Mouse (Mus musculus): ENCODE data around the gene Ahnak2.

DNA sequence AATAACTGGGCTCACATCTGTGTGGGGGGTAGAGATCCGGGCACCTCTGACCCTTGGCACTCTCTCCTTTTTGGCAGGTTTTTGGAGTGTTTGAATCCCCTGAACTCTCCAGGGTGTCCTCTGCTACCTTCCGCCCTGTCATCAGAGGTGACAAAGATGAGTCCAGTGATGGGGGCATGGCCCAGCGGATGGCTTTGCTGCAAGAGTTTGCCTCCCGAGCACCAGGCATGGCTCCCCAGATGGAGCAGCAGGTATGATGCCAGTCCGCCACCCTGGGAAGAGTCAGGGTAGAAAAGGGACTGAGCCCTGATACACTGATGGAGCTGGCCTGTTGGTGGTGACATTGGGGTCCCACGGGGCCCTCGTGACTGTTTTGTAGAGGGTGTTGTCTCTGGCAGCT is 65.4 kb downstream of the Ahnak2 start:
- TF ChIP-seq TCF12 (IDR thresholded peaks at IDR 0.05; ENCODE audit: low read depth, low read length) (no peak), KAT2A (IDR thresholded peaks at IDR 0.05; ENCODE audit: insufficient replicate concordance, low read length) (no peak), POLR2A (IDR thresholded peaks at IDR 0.05; ENCODE audit: low read depth, low read length) (no peak), IRF4 (IDR thresholded peaks at IDR 0.05; ENCODE audit: low read depth, low read length) (no peak), USF1 (IDR thresholded peaks at IDR 0.05; ENCODE audit: low read depth, low read length) (no peak), ZMIZ1 (IDR thresholded peaks at IDR 0.05; ENCODE audit: low read depth, low read length) (no peak), HCFC1 (IDR thresholded peaks at IDR 0.05; ENCODE audit: low read depth, low read length) (no peak)

All from CH12.LX (cell line).